Mouse (Mus musculus): ENCODE data around the gene Il17rc. TPM values are rescaled to one million over a fixed set of nuclear protein-coding genes. Genes with fewer than 3 reads are reported as not detected.

The Il17rc gene
- total and polyA plus RNA-seq, 2 experiments from 2014 or later: 3.8 to 4.3 TPM

- 53% methylated on average over 2 of the region's 2 CpGs for WGBS
- Histone ChIP-seq H3K36me3 (ENCODE audit: insufficient read depth) (peaks cover 18% of the 10 kb centered on the region), H3K27me3 (ENCODE audit: insufficient read depth, low read length) (no peaks in the 10 kb centered on the region), H3K9ac (no peak overlapping the region), H3K4me1 (ENCODE audit: insufficient read depth) (no peaks in the 10 kb centered on the region), H3K27ac (ENCODE audit: low read depth, low read length) (no peak overlapping the region), H3K9me3 (ENCODE audit: low read length) (no peaks in the 10 kb centered on the region), H3K4me2 (ENCODE audit: low read depth) (no peak overlapping the region), H3K4me3 (ENCODE audit: low read depth, low read length) (no peak overlapping the region)
- ATAC-seq: no peak
- no peak for DNase-seq
- TF ChIP-seq CTCF (IDR thresholded peaks at IDR 0.05; ENCODE audit: low read depth): no peak
Observed at GRCm38 (mm10) chr6:113451839-113452238, 19.4 kb upstream of the Il17rc start.

GRCm38 (mm10) chr6:113455007-113455406 is 16.2 kb upstream of the Il17rc start:
- no peak overlapping the region for H3K9ac ChIP-seq
- no peak overlapping the region for H3K4me2 ChIP-seq (ENCODE audit: low read depth)
- TF ChIP-seq CTCF (IDR thresholded peaks at IDR 0.05; ENCODE audit: low read depth): no peak
- H3K36me3 ChIP-seq (ENCODE audit: insufficient read depth): no peaks in the 10 kb centered on the region
- WGBS: 77% methylated on average over 5 of the region's 5 CpGs
- no peak overlapping the region for H3K27ac ChIP-seq (ENCODE audit: low read depth, low read length)
- no peaks in the 10 kb centered on the region for H3K4me1 ChIP-seq (ENCODE audit: insufficient read depth)
- no peaks in the 10 kb centered on the region for H3K9me3 ChIP-seq (ENCODE audit: low read length)
- DNase-seq: no peak
- no peak for ATAC-seq
- no peak overlapping the region for H3K4me3 ChIP-seq (ENCODE audit: low read depth, low read length)
- no peaks in the 10 kb centered on the region for H3K27me3 ChIP-seq (ENCODE audit: insufficient read depth, low read length)

GRCm38 (mm10) chr6:113457952-113458534 is 13.2 kb upstream of the Il17rc start, which contains the start of gene Il17re:
Gene Il17re, plus strand, starts transcription at chr6:113458484.
- Histone ChIP-seq H3K36me3 (ENCODE audit: insufficient read depth) (no peaks in the 10 kb centered on the region), H3K27ac (ENCODE audit: low read depth, low read length) (no peak within 1 kb of the TSS), H3K9ac (no peak within 1 kb of the TSS), H3K4me1 (ENCODE audit: insufficient read depth) (no peaks in the 10 kb centered on the region), H3K4me2 (ENCODE audit: low read depth) (no peak within 1 kb of the TSS), H3K9me3 (ENCODE audit: low read length) (no peaks in the 10 kb centered on the region), H3K4me3 (ENCODE audit: low read depth, low read length) (no peak within 1 kb of the TSS), H3K27me3 (ENCODE audit: insufficient read depth, low read length) (no peaks in the 10 kb centered on the region)
- ATAC-seq: no peak
- DNase-seq: no peak
- no peak for TF ChIP-seq CTCF (IDR thresholded peaks at IDR 0.05; ENCODE audit: low read depth)
- WGBS: 78% methylated on average over 10 of the region's 10 CpGs

- no peaks in the 10 kb centered on the region for H3K27me3 ChIP-seq (ENCODE audit: insufficient read depth, low read length)
- no peaks in the 10 kb centered on the region for H3K9me3 ChIP-seq (ENCODE audit: low read length)
- H3K4me3 ChIP-seq (ENCODE audit: low read depth, low read length): no peak overlapping the region
- no peak for DNase-seq
- TF ChIP-seq CTCF (IDR thresholded peaks at IDR 0.05; ENCODE audit: low read depth): no peak
- H3K4me2 ChIP-seq (ENCODE audit: low read depth): no peak overlapping the region
- H3K27ac ChIP-seq (ENCODE audit: low read depth, low read length): no peak overlapping the region
- H3K4me1 ChIP-seq (ENCODE audit: insufficient read depth): no peaks in the 10 kb centered on the region
- WGBS: 73% methylated on average over 10 of the region's 10 CpGs
- H3K9ac ChIP-seq: no peak overlapping the region
- no peaks in the 10 kb centered on the region for H3K36me3 ChIP-seq (ENCODE audit: insufficient read depth)
- ATAC-seq: no peak
Observed at GRCm38 (mm10) chr6:113458635-113459034, 12.6 kb upstream of the Il17rc start.

GRCm38 (mm10) chr6:113464040-113464439 is 7.2 kb upstream of the Il17rc start:
- no peak overlapping the region for H3K4me3 ChIP-seq (ENCODE audit: low read depth, low read length)
- no peaks in the 10 kb centered on the region for H3K27me3 ChIP-seq (ENCODE audit: insufficient read depth, low read length)
- H3K27ac ChIP-seq (ENCODE audit: low read depth, low read length): no peak overlapping the region
- no peaks in the 10 kb centered on the region for H3K9me3 ChIP-seq (ENCODE audit: low read length)
- H3K4me2 ChIP-seq (ENCODE audit: low read depth): no peak overlapping the region
- no peaks in the 10 kb centered on the region for H3K36me3 ChIP-seq (ENCODE audit: insufficient read depth)
- DNase-seq: no peak
- no peaks in the 10 kb centered on the region for H3K4me1 ChIP-seq (ENCODE audit: insufficient read depth)
- no peak for ATAC-seq
- TF ChIP-seq CTCF (IDR thresholded peaks at IDR 0.05; ENCODE audit: low read depth): no peak
- no peak overlapping the region for H3K9ac ChIP-seq
- WGBS: 63% methylated on average over 7 of the region's 7 CpGs

GRCm38 (mm10) chr6:113465602-113466001 is 5.6 kb upstream of the Il17rc start:
- DNase-seq: no peak

GRCm38 (mm10) chr6:113468512-113468911 is 2.7 kb upstream of the Il17rc start:
- H3K27me3 ChIP-seq (ENCODE audit: insufficient read depth, low read length): peaks cover 13% of the 10 kb centered on the region
- TF ChIP-seq CTCF (IDR thresholded peaks at IDR 0.05; ENCODE audit: low read depth): no peak
- H3K27ac ChIP-seq (ENCODE audit: low read depth, low read length): no peak overlapping the region
- no peaks in the 10 kb centered on the region for H3K36me3 ChIP-seq (ENCODE audit: insufficient read depth)
- no peaks in the 10 kb centered on the region for H3K9me3 ChIP-seq (ENCODE audit: low read length)
- ATAC-seq (no peak), DNase-seq (no peak)
- no peak overlapping the region for H3K4me2 ChIP-seq (ENCODE audit: low read depth)
- 0 out of 2 replicates have a peak, but pooled peaks cover 4% of the 10 kb centered on the region for H3K4me1 ChIP-seq (ENCODE audit: insufficient read depth)
- no peak overlapping the region for H3K4me3 ChIP-seq (ENCODE audit: low read depth, low read length)
- WGBS: 70% methylated on average over 3 of the region's 3 CpGs
- H3K9ac ChIP-seq: no peak overlapping the region

More at GRCm38 (mm10) chr6:113465602-113466001, 5.6 kb upstream of the Il17rc start:
- H3K27me3 ChIP-seq (ENCODE audit: insufficient read depth, low read length): peaks cover 8% of the 10 kb centered on the region
- H3K4me1 ChIP-seq (ENCODE audit: insufficient read depth): 0 out of 2 replicates have a peak, but pooled peaks cover 4% of the 10 kb centered on the region
- ATAC-seq: no peak
- no peak overlapping the region for H3K4me2 ChIP-seq (ENCODE audit: low read depth)
- 54% methylated on average over 5 of the region's 5 CpGs for WGBS
- H3K9ac ChIP-seq: no peak overlapping the region
- no peaks in the 10 kb centered on the region for H3K9me3 ChIP-seq (ENCODE audit: low read length)
- peak; percentile 32; the same call in 1 of the 2 replicates for TF ChIP-seq CTCF (IDR thresholded peaks at IDR 0.05; ENCODE audit: low read depth)
- H3K4me3 ChIP-seq (ENCODE audit: low read depth, low read length): no peak overlapping the region
- H3K27ac ChIP-seq (ENCODE audit: low read depth, low read length): no peak overlapping the region
- no peaks in the 10 kb centered on the region for H3K36me3 ChIP-seq (ENCODE audit: insufficient read depth)
